Mouse (Mus musculus) stomach, postnatal 0 days (tissue): ENCODE data around the gene Mterf2. TPM values are rescaled to one million over a fixed set of nuclear protein-coding genes. Genes with fewer than 3 reads are reported as not detected.

ENCODE experiments used
- ATAC-seq: fragments of 200-750 bp; cut with Nextera tagmentation; 2 replicates; pipeline ENCODE4 v1.8.0; 2017; ENCODE audit not compliant: low FRiP score, low TSS enrichment
- DNase-seq: peaks from one replicate; pipeline ENCODE4 v3.0.0-alpha.2; 2016; ENCODE audit warnings: low spot score
- H3K27ac ChIP-seq: fragments of 300-500 bp; sonication (generic); replicated peaks from 2 replicates; pipeline ENCODE4 v1.5.1; 2014; ENCODE audit warnings: mild to moderate bottlenecking, control low read depth
- H3K27me3 ChIP-seq: fragments of 300-500 bp; sonication (generic); 2 replicates; pipeline ENCODE4 v1.6.1; 2014; ENCODE audit warnings: low read length; ENCODE audit not compliant: control insufficient read depth, insufficient read depth
- H3K36me3 ChIP-seq: fragments of 300-500 bp; sonication (generic); 2 replicates; pipeline ENCODE4 v1.6.1; 2014; ENCODE audit warnings: low read length, mixed read lengths; ENCODE audit not compliant: control insufficient read depth, insufficient read depth
- H3K4me1 ChIP-seq: fragments of 300-500 bp; sonication (generic); replicated peaks from 2 replicates; pipeline ENCODE4 v1.6.1; 2014; ENCODE audit warnings: antibody characterized with exemption; ENCODE audit not compliant: control insufficient read depth, insufficient read depth
- H3K4me2 ChIP-seq: fragments of 300-500 bp; sonication (generic); replicated peaks from 2 replicates; pipeline ENCODE4 v1.6.1; 2014; ENCODE audit warnings: low read depth, mild to moderate bottlenecking, control low read depth, moderate library complexity
- H3K4me3 ChIP-seq: fragments of 300-500 bp; sonication (generic); 2 replicates; pipeline ENCODE4 v1.5.1; 2014; ENCODE audit warnings: low read depth, low read length, control low read depth
- H3K9ac ChIP-seq: fragments of 300-500 bp; sonication (generic); 2 replicates; pipeline ENCODE4 v1.6.1; 2014; ENCODE audit warnings: mild to moderate bottlenecking, low read length, control low read depth, mixed read lengths
- H3K9me3 ChIP-seq: fragments of 300-500 bp; sonication (generic); 2 replicates; pipeline ENCODE4 v1.6.1; 2016; ENCODE audit warnings: low read length; ENCODE audit not compliant: control insufficient read depth
- CTCF ChIP-seq: IDR thresholded peaks from 2 replicates; pipeline ENCODE4 v1.5.1; 2016; ENCODE audit warnings: antibody characterized with exemption, low read depth, mild to moderate bottlenecking, moderate library complexity
- EP300 ChIP-seq: optimal IDR thresholded peaks from 2 replicates; pipeline ENCODE3; 2016; ENCODE audit warnings: antibody characterized with exemption
- WGBS: fragments of 180-500 bp; shearing (Covaris S2); extraction: QIAGEN DNeasy Blood & Tissue Kit; methylation state at CpG from one replicate; pipeline ENCODE4 v1.1.7; 2014; 5-methylcytosine and 5-hydroxymethylcytosine counted together
- polyA plus RNA-seq: library from polyadenylated mRNA; unstranded; fragments of >200 nt; fragmentation: Nextera tagmentation; extraction: Ambion mirVana; gene quantifications from 2 replicates; pipeline ENCODE4 v1.2.1, GENCODE M21; 2015

Mterf2 gene
- polyA plus RNA-seq = 5.4 and 7.2 TPM in 2 replicates

- Histone ChIP-seq H3K9ac (peak within 1 kb of the TSS; percentile 63), H3K36me3 (peaks cover under 1% of the 10 kb centered on the region; the same call in 1 of the 2 replicates), H3K9me3 (no peaks in the 10 kb centered on the region), H3K4me1 (no peaks in the 10 kb centered on the region), H3K27ac (no peak within 1 kb of the TSS), H3K27me3 (no peaks in the 10 kb centered on the region), H3K4me3 (peak within 1 kb of the TSS; percentile 64), H3K4me2 (peak within 1 kb of the TSS; percentile 62)
- ATAC-seq (peak; percentile 99), DNase-seq (peak; percentile 93)
- peak; percentile 62 for TF ChIP-seq CTCF
- TF ChIP-seq EP300 = no peak
- WGBS = 6% methylated on average over 20 of the region's 20 CpGs
Observed at GRCm38 (mm10) chr10:85127395-85128287, at the start of gene Mterf2. TSS of gene Mterf2 (minus strand) at chr10:85128027.

- WGBS = 63% methylated on average over 2 of the region's 2 CpGs
- no peak for DNase-seq
- Histone ChIP-seq H3K4me1 (no peaks in the 10 kb centered on the region), H3K4me2 (no peak overlapping the region), H3K9me3 (no peaks in the 10 kb centered on the region), H3K27me3 (no peaks in the 10 kb centered on the region), H3K27ac (no peak overlapping the region), H3K4me3 (no peak overlapping the region), H3K9ac (no peak overlapping the region), H3K36me3 (no peaks in the 10 kb centered on the region)
- TF ChIP-seq EP300 = no peak
- TF ChIP-seq CTCF = no peak
- no peak for ATAC-seq
Observed at GRCm38 (mm10) chr10:85176640-85177039, 48.8 kb upstream of the Mterf2 start.

- DNase-seq (no peak), ATAC-seq (no peak)
- Histone ChIP-seq H3K9me3 (no peaks in the 10 kb centered on the region), H3K4me3 (no peak overlapping the region), H3K27ac (no peak overlapping the region), H3K27me3 (no peaks in the 10 kb centered on the region), H3K4me1 (no peaks in the 10 kb centered on the region; the same call in 1 of the 2 replicates), H3K9ac (no peak overlapping the region), H3K36me3 (no peaks in the 10 kb centered on the region), H3K4me2 (no peak overlapping the region)
- 79% methylated on average over 5 of the region's 5 CpGs for WGBS
- no peak for TF ChIP-seq EP300
- no peak for TF ChIP-seq CTCF
Observed at GRCm38 (mm10) chr10:85165306-85165705, 37.5 kb upstream of the Mterf2 start.

- no peak for ATAC-seq
- Histone ChIP-seq H3K4me3 (no peak overlapping the region), H3K27ac (no peak overlapping the region), H3K9ac (no peak overlapping the region), H3K9me3 (no peaks in the 10 kb centered on the region), H3K4me1 (no peaks in the 10 kb centered on the region; the same call in 1 of the 2 replicates), H3K36me3 (no peaks in the 10 kb centered on the region), H3K27me3 (no peaks in the 10 kb centered on the region), H3K4me2 (no peak overlapping the region)
- TF ChIP-seq EP300 (no peak), CTCF (no peak)
- WGBS = 91% methylated on average over 13 of the region's 13 CpGs
- DNase-seq = no peak
Observed at GRCm38 (mm10) chr10:85164791-85165190, 37.0 kb upstream of the Mterf2 start.

- H3K9me3 ChIP-seq = no peaks in the 10 kb centered on the region
- no peaks in the 10 kb centered on the region for H3K27me3 ChIP-seq
- TF ChIP-seq EP300 (peak; percentile 47), CTCF (no peak)
- H3K27ac ChIP-seq = 0 out of 2 replicates have a peak overlapping the region, but pooled peaks have one; percentile 24
- H3K36me3 ChIP-seq = no peaks in the 10 kb centered on the region
- no peaks in the 10 kb centered on the region for H3K4me1 ChIP-seq
- H3K4me2 ChIP-seq = no peak overlapping the region
- DNase-seq = no peak
- no peak overlapping the region for H3K4me3 ChIP-seq
- ATAC-seq = peak; percentile 91
- 57% methylated on average over 5 of the region's 5 CpGs for WGBS
- H3K9ac ChIP-seq = no peak overlapping the region
Observed at GRCm38 (mm10) chr10:85161745-85162351, 34.0 kb upstream of the Mterf2 start.
